Mouse (Mus musculus) ovary, postnatal 14 days (tissue): ENCODE results near the gene Bicd2.
"Not testable (repeated sequence)": the region's sequence is repeated elsewhere in the genome, so short reads cannot be mapped to it uniquely, and the experiment has no call there.

ENCODE experiments used
- DNase-seq: peaks from one replicate; pipeline ENCODE4 v3.0.0; 2022; ENCODE audit warnings: low spot score

Gene Bicd2

GRCm38 (mm10) chr13:49360906-49361406, 19.6 kb downstream of the Bicd2 start:
- DNase-seq: no peak

- no peak for DNase-seq
Measured at GRCm38 (mm10) chr13:49362364-49362763, 21.0 kb downstream of the Bicd2 start.

DNA sequence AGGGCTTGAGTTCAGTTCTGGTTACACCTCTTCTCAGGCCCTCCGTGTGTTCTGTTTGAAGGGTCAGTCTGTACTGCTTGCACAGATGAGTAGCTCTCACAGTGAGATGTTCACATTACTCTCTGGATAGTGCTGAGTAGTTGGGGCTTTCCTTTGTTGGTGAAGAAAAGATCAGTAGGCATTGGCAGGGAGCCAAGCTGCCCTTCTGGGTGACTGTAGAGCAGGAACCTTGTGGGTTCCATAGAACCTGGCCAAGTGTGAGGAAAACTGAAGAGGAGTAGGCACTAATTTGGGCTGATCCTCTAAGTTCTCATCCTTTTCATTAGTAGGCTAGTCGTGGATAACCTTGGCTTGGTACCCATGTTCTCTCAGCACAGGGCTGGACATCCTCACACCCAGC, 21.4 kb downstream of the Bicd2 start:
- no peak for DNase-seq

DNA sequence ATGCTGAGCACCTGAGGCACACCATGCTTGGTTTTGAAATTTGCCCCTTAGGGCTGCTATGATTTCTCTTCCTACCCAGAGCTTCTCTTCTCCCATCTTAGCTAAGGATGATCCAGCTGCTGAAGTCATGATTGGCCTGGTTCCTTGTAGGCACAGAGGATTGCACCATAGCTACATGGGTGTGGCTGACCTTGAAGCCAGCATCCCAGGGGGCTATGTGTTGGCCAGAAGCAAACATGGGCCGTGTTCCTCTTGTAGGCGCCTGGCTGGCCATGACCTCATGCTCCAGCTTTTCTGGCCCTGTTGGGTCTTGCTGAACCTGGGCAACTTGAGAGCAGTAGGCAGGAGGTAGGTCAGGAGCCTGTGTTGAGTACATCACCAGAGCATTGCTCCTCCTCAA, 23.3 kb downstream of the Bicd2 start:
- no peak for DNase-seq

DNA sequence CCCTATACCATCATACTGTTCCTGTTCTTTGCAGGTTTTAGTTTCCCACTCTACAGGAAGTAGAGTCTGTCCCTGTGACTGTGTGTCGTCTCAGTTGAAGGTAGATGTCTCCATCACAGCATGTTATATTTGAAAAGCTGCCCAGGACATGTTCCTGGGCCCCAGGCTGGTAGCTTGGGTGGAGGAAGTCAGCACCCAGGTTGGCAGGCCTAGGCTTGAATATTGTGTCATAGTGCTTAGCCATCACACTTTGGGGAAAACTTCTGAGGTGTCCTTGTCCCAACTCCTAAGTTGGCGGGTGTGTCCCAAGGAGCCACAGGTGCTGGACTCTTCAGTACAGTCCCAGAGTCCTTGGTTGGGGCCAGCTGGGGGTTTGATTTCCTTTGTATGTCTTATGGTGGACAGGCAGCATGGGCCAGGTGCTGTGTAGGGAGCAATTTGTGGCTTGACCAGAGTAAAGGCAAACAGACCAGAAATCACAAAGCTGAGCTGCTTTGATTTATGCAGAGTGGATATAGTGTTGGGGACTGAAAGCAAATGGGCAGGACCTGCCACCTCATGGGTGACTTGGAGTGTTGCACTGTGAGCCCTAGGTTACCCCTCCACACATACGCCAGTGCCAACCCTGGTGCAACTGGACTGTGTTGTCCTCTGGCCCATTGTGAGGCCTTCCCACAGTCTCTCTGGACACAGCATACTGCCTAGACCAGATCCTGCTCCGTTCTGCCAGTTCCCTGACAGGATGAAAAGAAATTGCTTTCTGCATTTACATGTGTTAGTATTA, 26.5 kb downstream of the Bicd2 start:
- no peak for DNase-seq

GRCm38 (mm10) chr13:49369404-49369803, 28.0 kb downstream of the Bicd2 start:
- no peak for DNase-seq

DNA sequence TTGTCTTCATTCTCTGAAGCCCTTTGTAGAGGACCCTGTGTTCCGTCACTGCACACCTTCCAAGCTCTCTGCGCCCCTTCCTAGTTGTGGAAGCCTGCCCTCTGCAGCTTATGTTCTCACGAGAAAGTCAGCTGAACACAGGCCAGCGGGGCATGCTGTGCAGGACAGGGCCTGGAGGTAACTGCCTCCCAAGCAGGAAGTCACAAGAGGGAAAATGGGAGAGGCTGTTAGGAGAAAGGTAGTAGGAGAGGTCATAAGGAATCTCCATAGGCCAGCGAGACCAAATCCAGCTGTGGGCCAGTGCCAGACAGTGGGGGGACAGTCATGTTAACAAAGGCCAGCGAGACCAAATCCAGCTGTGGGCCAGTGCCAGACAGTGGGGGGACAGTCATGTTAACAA, 28.8 kb downstream of the Bicd2 start:
- DNase-seq: not testable (repeated sequence)

- DNase-seq: not testable (repeated sequence)
Measured at GRCm38 (mm10) chr13:49370916-49371315, 29.5 kb downstream of the Bicd2 start.

- peak; percentile 29 for DNase-seq
Measured at GRCm38 (mm10) chr13:49371428-49371899, 30.1 kb downstream of the Bicd2 start.

GRCm38 (mm10) chr13:49372370-49373060, 31.1 kb downstream of the Bicd2 start:
- DNase-seq: no peak

DNA sequence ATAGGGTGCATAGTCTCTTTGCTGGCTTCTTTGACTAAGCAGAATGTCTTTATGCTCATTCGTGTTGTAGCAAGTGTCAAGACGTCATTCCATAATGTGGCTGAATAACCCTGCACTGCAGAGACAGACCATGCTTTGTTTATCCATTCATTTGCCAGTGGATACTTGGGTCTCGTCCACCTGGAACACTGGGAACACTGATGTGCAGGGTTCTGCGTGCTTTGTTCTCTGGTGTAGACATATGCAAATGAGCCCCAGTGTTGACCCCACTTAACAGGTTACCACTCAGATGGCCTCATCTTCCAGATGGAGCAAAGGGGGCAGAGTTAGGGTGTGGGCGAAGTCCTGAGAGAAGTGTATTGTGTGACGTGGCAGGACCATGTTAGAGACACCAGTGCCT, 32.9 kb downstream of the Bicd2 start:
- no peak for DNase-seq

DNA sequence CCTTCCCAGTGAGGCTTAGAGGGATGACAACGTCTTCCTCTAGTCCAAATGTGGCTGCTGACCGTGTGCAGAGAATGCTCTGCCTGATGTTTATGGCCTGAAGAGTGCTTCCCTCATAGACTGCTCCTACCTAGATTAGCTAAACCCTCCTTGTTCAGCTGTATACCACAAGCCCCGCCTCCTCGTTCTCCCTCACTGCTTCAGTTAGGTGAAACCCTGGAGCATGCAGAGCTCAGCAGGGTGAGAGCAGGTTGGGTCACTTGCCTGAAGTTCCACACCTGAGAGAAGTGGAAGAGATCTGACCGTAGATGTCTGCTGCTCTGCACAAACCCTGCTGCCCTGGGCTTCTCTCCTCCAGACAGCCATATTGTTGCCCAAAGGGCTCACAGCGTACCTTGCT, 33.3 kb downstream of the Bicd2 start:
- DNase-seq: no peak

DNA sequence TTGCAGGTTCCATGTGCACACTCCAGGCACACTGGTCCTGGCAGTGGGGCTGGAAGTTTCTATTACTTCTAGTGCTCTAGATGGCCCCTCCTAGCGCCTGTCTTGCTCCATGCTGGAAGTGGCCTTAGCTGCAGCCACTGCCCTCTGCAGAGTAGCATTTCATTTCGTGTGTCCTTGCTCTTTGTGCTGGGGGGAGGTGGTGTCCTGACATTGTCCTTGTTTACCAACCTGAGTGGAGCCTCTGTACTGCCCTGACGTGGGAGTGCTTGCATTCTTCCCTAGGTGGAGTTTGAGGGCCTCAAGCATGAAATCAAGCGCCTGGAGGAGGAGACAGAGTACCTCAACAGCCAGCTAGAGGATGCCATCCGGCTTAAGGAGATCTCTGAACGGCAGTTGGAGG, 36.2 kb downstream of the Bicd2 start:
- no peak for DNase-seq

- no peak for DNase-seq
Measured at GRCm38 (mm10) chr13:49379301-49379700, 37.9 kb downstream of the Bicd2 start.

DNA sequence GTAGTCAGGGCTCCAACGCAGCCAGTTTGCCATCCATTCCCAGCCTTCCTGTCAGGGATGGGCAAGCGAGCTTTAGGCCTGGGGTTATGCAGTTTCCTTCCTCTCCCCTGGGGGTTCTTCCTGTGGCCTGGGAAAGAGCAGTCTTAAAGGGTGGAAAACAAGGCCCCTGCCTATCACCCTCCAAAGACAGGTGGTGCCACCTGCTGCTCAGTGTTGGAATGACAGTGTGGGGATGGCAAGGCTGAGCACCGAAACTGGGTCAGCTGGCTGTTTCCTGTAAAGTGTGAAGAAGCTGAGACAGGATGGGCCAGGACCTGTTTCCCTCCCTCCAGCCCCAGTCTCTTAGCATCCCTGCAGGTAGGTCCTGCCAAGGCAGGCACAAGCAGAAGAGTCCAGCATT, 39.8 kb downstream of the Bicd2 start:
- DNase-seq: peak; percentile 85

DNA sequence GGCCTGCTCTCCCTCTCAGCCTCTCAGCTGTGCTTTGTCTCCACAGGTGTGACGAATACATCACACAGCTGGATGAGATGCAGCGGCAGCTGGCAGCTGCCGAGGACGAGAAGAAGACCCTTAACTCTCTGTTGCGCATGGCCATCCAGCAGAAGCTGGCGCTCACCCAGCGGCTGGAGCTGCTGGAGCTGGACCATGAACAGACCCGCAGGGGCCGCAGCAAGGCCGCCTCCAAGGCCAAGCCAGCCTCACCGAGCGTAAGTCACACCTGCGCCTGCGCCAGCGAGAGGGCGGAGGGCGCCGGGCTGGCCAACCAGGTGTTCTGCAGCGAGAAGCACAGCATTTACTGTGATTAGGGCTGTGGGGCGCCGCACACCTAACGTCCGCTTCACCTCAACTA, 41.6 kb downstream of the Bicd2 start:
- DNase-seq: no peak

DNA sequence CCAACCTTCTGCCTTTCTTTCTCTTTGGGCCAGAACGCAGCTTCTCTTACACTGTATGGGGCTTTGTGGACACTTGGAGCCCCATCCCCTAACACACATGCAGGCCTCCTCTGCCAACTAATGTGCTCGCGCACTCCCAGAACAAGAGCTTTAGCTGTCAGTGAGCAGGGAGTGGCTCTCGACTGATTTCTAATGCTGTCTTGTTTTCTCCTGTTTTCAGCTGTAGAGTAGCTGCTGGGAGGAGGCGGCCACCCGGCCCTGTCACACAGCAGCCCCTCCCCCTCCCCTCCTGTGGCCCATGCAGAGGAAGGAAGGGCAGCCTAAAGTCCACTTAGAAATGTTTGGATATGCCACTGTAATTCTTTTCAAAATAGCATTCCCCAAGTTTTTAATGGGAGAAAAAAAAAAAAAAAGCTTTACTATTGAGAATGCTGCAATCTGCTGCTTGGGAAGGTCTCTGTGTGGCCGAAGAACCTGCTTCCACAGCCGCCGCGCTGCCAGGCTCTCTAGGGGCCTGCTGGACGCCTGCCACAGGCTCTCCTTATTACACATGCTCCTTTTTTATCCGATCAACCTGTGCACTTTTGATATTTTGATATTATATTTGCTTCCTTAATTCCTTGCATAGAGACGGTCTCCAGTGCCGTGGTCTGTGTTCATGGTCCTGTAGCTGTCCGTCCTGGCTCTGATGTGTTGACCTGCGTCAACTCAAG, 43.5 kb downstream of the Bicd2 start:
- no peak for DNase-seq

DNA sequence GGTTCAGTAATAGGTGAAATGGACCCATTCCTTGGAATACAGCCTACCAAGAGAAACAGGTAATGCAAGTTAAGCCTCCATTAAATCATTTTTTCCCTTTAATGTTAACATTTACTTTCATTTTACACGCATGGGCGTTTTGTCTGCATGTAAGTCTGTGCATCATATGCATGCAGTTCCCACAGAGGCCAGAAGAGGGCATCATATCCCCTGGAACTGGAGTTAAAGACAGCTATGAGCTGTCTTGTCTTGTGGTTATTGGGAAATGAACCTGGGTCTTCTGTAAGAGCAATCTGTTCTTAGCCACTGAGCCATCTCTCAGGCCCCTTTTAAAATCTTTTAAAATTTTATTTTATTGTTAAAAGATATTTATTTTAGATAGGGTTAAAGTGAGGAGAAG, 50.0 kb downstream of the Bicd2 start:
- no peak for DNase-seq

- no peak for DNase-seq
Measured at GRCm38 (mm10) chr13:49393579-49393978, 52.2 kb downstream of the Bicd2 start.

DNA sequence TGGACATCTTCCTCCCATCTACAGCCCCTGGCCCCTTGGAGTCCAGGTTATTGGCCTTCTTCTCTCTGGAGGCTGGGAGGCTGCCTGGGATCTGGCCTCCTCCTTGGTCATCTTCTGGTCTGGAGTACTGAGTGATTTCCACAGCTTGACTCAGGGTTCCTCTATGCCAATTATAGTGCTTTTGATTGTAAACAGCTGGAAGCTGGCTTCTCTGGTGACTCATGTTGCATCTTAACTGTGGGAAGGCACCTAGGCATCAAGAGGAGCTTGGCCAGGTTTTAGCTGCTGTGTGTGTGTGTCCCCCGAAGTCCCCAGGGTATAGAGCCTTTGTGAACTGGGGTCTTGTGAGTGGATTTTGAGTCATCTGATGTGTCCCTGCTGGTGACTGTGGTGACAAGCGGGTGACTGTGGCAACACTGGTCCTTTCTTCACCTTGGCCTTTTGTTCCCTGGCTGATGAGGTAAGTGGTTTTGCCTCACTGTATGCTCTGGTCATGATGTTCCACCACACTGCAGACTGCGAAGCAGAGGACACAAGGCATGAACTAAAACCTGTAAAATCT, 53.6 kb downstream of the Bicd2 start:
- DNase-seq: no peak

DNA sequence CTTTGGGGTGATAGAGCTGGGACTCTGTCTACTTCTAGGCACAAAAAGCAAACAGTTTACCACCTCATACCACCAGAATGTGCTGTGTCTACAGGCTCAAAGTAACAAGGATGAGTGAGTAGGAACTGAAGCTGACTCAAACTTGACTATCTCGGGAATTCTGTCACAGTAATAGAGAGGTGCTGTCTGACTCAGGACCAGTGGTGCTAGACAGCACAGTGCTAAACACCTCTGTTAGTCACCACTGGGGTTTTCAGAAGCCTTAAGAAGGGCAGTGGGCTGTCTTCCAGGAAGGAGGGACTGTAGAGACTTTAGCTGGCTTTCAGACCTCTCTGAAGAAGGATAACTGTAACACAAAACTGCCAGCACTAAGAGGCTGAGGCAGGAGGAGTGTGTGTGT, 55.4 kb downstream of the Bicd2 start:
- DNase-seq: no peak

DNA sequence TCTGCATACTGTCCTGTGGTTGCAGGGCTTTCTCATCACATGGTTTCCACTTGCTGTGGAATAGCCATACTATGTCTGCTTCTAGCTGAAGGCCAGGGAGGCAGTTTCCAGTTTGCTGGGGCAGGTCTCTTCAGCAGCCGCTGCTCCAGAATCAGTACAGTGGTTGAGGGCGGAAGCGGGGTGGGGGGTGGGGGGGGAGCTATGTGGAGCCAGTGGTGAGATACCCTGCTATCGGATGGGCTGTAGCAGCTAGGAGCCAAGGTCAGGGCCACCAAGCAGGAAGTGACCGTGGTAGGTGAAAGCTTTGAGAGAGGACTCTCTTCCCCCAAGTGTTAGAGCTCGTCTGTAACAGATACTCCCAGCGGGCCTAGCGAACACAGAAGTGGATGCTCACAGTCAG, 56.8 kb downstream of the Bicd2 start:
- no peak for DNase-seq
